Mouse (Mus musculus) testis, adult 2 months (tissue): ENCODE data around the gene Tpst2. TPM values are rescaled to one million over a fixed set of nuclear protein-coding genes. Genes with fewer than 3 reads are reported as not detected.

Experiments used
- H3K27ac ChIP-seq: fragments of 200-500 bp; 2 replicates; pipeline ENCODE4 v1.5.1; 2012; ENCODE audit warnings: low read depth, low read length; ENCODE audit not compliant: control insufficient read depth, insufficient read depth
- H3K27me3 ChIP-seq: fragments of 200-500 bp; 2 replicates; pipeline ENCODE4 v1.6.1; 2012; ENCODE audit warnings: mild to moderate bottlenecking, low read length, moderate library complexity; ENCODE audit not compliant: control insufficient read depth, insufficient read depth
- H3K36me3 ChIP-seq: fragments of 200-500 bp; 2 replicates; pipeline ENCODE4 v1.6.1; 2012; ENCODE audit warnings: mild to moderate bottlenecking, low read length; ENCODE audit not compliant: control insufficient read depth, insufficient read depth
- H3K4me1 ChIP-seq: fragments of 200-500 bp; 2 replicates; pipeline ENCODE4 v1.6.1; 2012; ENCODE audit warnings: low read length; ENCODE audit not compliant: control insufficient read depth, insufficient read depth
- H3K4me3 ChIP-seq: fragments of 200-500 bp; 2 replicates; pipeline ENCODE4 v1.5.1; 2012; ENCODE audit warnings: low read depth, mild to moderate bottlenecking, low read length, moderate library complexity, mixed read lengths; ENCODE audit not compliant: control insufficient read depth
- CTCF ChIP-seq: fragments of 200-500 bp; IDR thresholded peaks from 2 replicates; pipeline ENCODE4 v1.5.1; 2012; ENCODE audit warnings: low read depth, mild to moderate bottlenecking, inconsistent platforms, low read length, moderate library complexity; ENCODE audit not compliant: control insufficient read depth, insufficient read depth, insufficient replicate concordance
- POLR2A ChIP-seq: fragments of 200-500 bp; IDR thresholded peaks from 2 replicates; pipeline ENCODE4 v1.6.1; 2012; ENCODE audit warnings: low read depth, mild to moderate bottlenecking, inconsistent platforms, low read length, moderate library complexity; ENCODE audit not compliant: control insufficient read depth
- polyA plus RNA-seq: library from polyadenylated mRNA; depleted of rRNA; stranded (reverse); fragments of >200 nt; gene quantifications from 2 replicates; pipeline ENCODE4 v1.2.3, GENCODE M21; 2012

The Tpst2 gene
- polyA plus RNA-seq, 1 experiment, result 6.6 TPM

- TF ChIP-seq POLR2A (no peak), CTCF (no peak)
- no peak overlapping the region for H3K27ac ChIP-seq
These were observed 12.0 kb downstream of the Tpst2 start for GRCm38 (mm10) chr5:112288193-112289141.

GRCm38 (mm10) chr5:112289236-112289635 lies 12.7 kb downstream of the Tpst2 start:
- Histone ChIP-seq H3K4me1 (peaks cover 11% of the 10 kb centered on the region), H3K4me3 (no peak overlapping the region), H3K36me3 (no peaks in the 10 kb centered on the region), H3K27ac (no peak overlapping the region), H3K27me3 (no peaks in the 10 kb centered on the region)
- TF ChIP-seq POLR2A (no peak), CTCF (no peak)

More at GRCm38 (mm10) chr5:112288193-112289141, 12.0 kb downstream of the Tpst2 start:
- peaks cover 11% of the 10 kb centered on the region for H3K4me1 ChIP-seq
- no peaks in the 10 kb centered on the region for H3K36me3 ChIP-seq
- no peaks in the 10 kb centered on the region for H3K27me3 ChIP-seq
- no peak overlapping the region for H3K4me3 ChIP-seq

- Histone ChIP-seq H3K4me1 (peaks cover 11% of the 10 kb centered on the region), H3K27me3 (no peaks in the 10 kb centered on the region), H3K4me3 (no peak overlapping the region), H3K27ac (no peak overlapping the region), H3K36me3 (no peaks in the 10 kb centered on the region)
- no peak for TF ChIP-seq CTCF
- TF ChIP-seq POLR2A, result no peak
These were observed 13.5 kb downstream of the Tpst2 start for GRCm38 (mm10) chr5:112289819-112290535.

- TF ChIP-seq CTCF (no peak), POLR2A (no peak)
- Histone ChIP-seq H3K27ac (no peak overlapping the region), H3K27me3 (no peaks in the 10 kb centered on the region), H3K4me3 (no peak overlapping the region), H3K36me3 (no peaks in the 10 kb centered on the region), H3K4me1 (peaks cover 11% of the 10 kb centered on the region)
These were observed 14.0 kb downstream of the Tpst2 start for GRCm38 (mm10) chr5:112290536-112290880.

GRCm38 (mm10) chr5:112291866-112292265 lies 15.4 kb downstream of the Tpst2 start:
- Histone ChIP-seq H3K36me3 (no peaks in the 10 kb centered on the region), H3K27me3 (no peaks in the 10 kb centered on the region), H3K27ac (no peak overlapping the region), H3K4me1 (peaks cover 11% of the 10 kb centered on the region), H3K4me3 (no peak overlapping the region)
- no peak for TF ChIP-seq POLR2A
- TF ChIP-seq CTCF, result no peak

- Histone ChIP-seq H3K36me3 (no peaks in the 10 kb centered on the region), H3K27me3 (no peaks in the 10 kb centered on the region), H3K27ac (no peak overlapping the region), H3K4me3 (no peak overlapping the region), H3K4me1 (peaks cover 11% of the 10 kb centered on the region)
- no peak for TF ChIP-seq CTCF
- TF ChIP-seq POLR2A, result no peak
These were observed 16.0 kb downstream of the Tpst2 start for GRCm38 (mm10) chr5:112292343-112292980.

GRCm38 (mm10) chr5:112293800-112294199 lies 17.3 kb downstream of the Tpst2 start:
- H3K27ac ChIP-seq, result no peak overlapping the region
- no peak overlapping the region for H3K4me3 ChIP-seq
- no peaks in the 10 kb centered on the region for H3K27me3 ChIP-seq
- TF ChIP-seq CTCF (no peak), POLR2A (no peak)
- peaks cover 11% of the 10 kb centered on the region for H3K4me1 ChIP-seq
- no peaks in the 10 kb centered on the region for H3K36me3 ChIP-seq
